Mouse (Mus musculus): Measurements from ENCODE around the gene Rapgef4.

DNA sequence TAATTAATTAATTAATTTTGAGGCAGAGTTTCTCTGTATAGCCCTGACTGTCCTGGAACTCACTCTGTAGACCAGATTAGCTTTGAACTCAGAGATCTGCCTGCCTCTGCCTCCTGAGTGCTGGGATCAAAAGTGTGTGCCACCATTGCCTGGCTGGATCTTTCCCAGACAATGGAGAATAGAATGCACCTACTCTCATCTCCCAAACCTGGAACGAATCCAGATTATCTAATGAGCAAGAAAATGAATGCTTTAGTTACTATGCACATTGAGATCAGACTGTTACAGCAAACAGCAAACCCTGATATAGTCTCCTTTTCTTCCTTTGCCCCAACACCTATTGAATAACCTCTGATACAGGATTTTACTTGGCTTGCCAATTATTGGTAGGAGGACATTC lies 23.1 kb upstream of the Rapgef4 start:
- TF ChIP-seq CTCF (IDR thresholded peaks at IDR 0.05; ENCODE audit: low read depth) (no peak), EP300 (optimal IDR thresholded peaks at IDR 0.05) (no peak)

Data from stomach, postnatal 0 days (tissue).